Mouse (Mus musculus) E14TG2a.4 (cell line): ENCODE data around the gene Tmem106a.
"Not testable (repeated sequence)": the region's sequence is repeated elsewhere in the genome, so short reads cannot be mapped to it uniquely, and the experiment has no call there.

Experiments
- H3K27me3 ChIP-seq: 2 replicates; pipeline ENCODE4 v1.6.1; 2014; ENCODE audit warnings: low read length, control low read depth; ENCODE audit not compliant: insufficient read depth
- H3K36me3 ChIP-seq: 2 replicates; pipeline ENCODE4 v1.6.1; 2014; ENCODE audit warnings: low read length, control low read depth; ENCODE audit not compliant: insufficient read depth
- H3K4me1 ChIP-seq: replicated peaks from 2 replicates; pipeline ENCODE4 v1.6.1; 2014; ENCODE audit warnings: low read depth, low read length, control low read depth
- H3K4me3 ChIP-seq: replicated peaks from 2 replicates; pipeline ENCODE4 v1.5.1; 2014; ENCODE audit warnings: mild to moderate bottlenecking, low read length
- H3K9me3 ChIP-seq: 2 replicates; pipeline ENCODE4 v1.6.1; 2014; ENCODE audit warnings: low read length, control low read depth
- CTCF ChIP-seq: conservative IDR thresholded peaks from 2 replicates; pipeline ENCODE4 v1.5.1; 2014; ENCODE audit warnings: low read length
- NANOG ChIP-seq: IDR thresholded peaks from 2 replicates; pipeline ENCODE4 v1.6.1; 2014; ENCODE audit warnings: borderline replicate concordance, low read length, mixed read lengths
- POU5F1 ChIP-seq: IDR thresholded peaks from 2 replicates; pipeline ENCODE4 v1.6.1; 2014; ENCODE audit warnings: low read length, borderline replicate concordance

Tmem106a gene

GRCm38 (mm10) chr11:101610445-101610844, 28.4 kb downstream of the Tmem106a start:
- Histone ChIP-seq H3K27me3 (no peaks in the 10 kb centered on the region), H3K9me3 (peaks cover 33% of the 10 kb centered on the region), H3K4me1 (peaks cover 38% of the 10 kb centered on the region), H3K36me3 (peaks cover 4% of the 10 kb centered on the region; the same call in 1 of the 2 replicates), H3K4me3 (no peak overlapping the region)
- no peak for TF ChIP-seq NANOG
- TF ChIP-seq POU5F1, result no peak
- no peak for TF ChIP-seq CTCF

DNA sequence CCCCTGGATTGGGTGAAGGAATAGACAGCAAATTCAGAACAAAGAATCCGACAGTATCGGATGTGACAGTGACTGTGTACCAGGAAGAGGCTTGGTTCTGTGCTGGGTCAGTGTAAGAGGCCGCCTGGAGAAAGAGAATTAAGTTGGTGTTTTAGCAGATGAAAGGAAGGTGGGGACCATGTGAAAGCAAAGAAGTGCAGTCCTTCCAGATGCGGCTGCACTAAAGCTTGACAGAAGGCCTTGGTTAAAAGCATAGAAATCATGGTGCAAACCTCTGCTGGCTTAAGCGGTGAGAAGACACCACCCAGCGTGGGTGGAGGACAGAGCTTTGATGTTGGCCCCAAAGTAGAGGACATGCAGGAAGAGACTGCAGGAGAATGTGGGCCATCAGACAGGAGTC, 31.6 kb downstream of the Tmem106a start:
- peaks cover 56% of the 10 kb centered on the region for H3K4me1 ChIP-seq
- peaks cover 21% of the 10 kb centered on the region for H3K9me3 ChIP-seq
- no peak overlapping the region for H3K4me3 ChIP-seq
- peaks cover 4% of the 10 kb centered on the region; the same call in 1 of the 2 replicates for H3K36me3 ChIP-seq
- no peak for TF ChIP-seq POU5F1
- no peak for TF ChIP-seq NANOG
- no peak for TF ChIP-seq CTCF
- no peaks in the 10 kb centered on the region for H3K27me3 ChIP-seq

DNA sequence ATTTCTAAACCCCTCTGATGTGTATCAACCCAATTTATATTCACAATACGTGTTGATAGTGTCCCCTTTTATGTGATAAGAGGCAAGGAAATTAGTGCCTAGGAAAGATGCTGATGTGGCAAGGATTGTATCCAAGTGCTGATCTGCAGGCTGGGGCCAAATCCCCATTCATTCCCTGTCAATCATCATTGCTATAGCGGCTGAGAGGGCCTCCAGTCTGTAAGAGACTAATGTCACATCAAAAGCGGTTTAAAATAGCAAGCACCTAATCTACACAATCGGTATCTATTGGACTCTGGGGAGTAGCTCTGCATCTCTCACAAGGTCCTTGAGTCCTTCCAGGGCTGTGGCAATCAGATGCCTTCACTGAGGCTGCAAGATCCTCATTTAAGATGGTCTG, 32.1 kb downstream of the Tmem106a start:
- Histone ChIP-seq H3K9me3 (peaks cover 16% of the 10 kb centered on the region), H3K4me3 (no peak overlapping the region), H3K36me3 (no peaks in the 10 kb centered on the region), H3K27me3 (no peaks in the 10 kb centered on the region), H3K4me1 (peaks cover 58% of the 10 kb centered on the region)
- no peak for TF ChIP-seq NANOG
- no peak for TF ChIP-seq CTCF
- no peak for TF ChIP-seq POU5F1

DNA sequence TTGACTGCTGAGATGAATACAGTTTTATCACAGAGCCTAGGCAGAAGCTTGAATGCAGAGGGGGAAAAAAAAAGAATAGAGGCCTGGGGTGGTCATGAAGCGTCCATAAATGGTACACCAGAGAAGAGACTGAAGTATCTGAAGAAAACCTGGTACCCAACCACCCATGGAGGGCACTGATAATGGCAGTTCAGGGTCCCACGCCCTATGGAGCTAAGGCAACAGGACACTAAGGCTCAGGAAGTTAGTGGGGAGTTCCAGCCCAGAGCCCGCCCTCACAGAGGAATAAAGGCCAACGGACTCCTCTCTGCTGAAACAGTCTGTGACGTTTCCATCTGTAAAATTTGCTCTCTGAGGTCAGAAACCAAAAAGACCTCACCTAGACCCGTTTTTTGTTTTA, 33.3 kb downstream of the Tmem106a start:
- Histone ChIP-seq H3K4me1 (peaks cover 58% of the 10 kb centered on the region), H3K27me3 (no peaks in the 10 kb centered on the region), H3K36me3 (no peaks in the 10 kb centered on the region), H3K9me3 (peaks cover 4% of the 10 kb centered on the region; the same call in 1 of the 2 replicates), H3K4me3 (no peak overlapping the region)
- TF ChIP-seq NANOG, result no peak
- TF ChIP-seq CTCF, result no peak
- TF ChIP-seq POU5F1, result no peak

- H3K9me3 ChIP-seq, result peaks cover 5% of the 10 kb centered on the region
- H3K27me3 ChIP-seq, result no peaks in the 10 kb centered on the region
- TF ChIP-seq POU5F1 (no peak), NANOG (no peak), CTCF (no peak)
- peaks cover 53% of the 10 kb centered on the region for H3K4me1 ChIP-seq
- H3K4me3 ChIP-seq, result no peak overlapping the region
- H3K36me3 ChIP-seq, result no peaks in the 10 kb centered on the region
Observed at GRCm38 (mm10) chr11:101616104-101616503, 34.1 kb downstream of the Tmem106a start.

GRCm38 (mm10) chr11:101616948-101617767, 35.1 kb downstream of the Tmem106a start:
- Histone ChIP-seq H3K36me3 (no peaks in the 10 kb centered on the region), H3K4me3 (no peak overlapping the region)
- TF ChIP-seq POU5F1 (no peak), CTCF (no peak), NANOG (no peak)

GRCm38 (mm10) chr11:101617849-101618248, 35.8 kb downstream of the Tmem106a start:
- Histone ChIP-seq H3K27me3 (no peaks in the 10 kb centered on the region), H3K4me3 (no peak overlapping the region), H3K36me3 (no peaks in the 10 kb centered on the region), H3K4me1 (peaks cover 53% of the 10 kb centered on the region), H3K9me3 (peaks cover 21% of the 10 kb centered on the region)
- no peak for TF ChIP-seq NANOG
- TF ChIP-seq CTCF, result no peak
- no peak for TF ChIP-seq POU5F1

More at GRCm38 (mm10) chr11:101616948-101617767, 35.1 kb downstream of the Tmem106a start:
- Histone ChIP-seq H3K27me3 (no peaks in the 10 kb centered on the region), H3K4me1 (peaks cover 53% of the 10 kb centered on the region), H3K9me3 (peaks cover 14% of the 10 kb centered on the region)

DNA sequence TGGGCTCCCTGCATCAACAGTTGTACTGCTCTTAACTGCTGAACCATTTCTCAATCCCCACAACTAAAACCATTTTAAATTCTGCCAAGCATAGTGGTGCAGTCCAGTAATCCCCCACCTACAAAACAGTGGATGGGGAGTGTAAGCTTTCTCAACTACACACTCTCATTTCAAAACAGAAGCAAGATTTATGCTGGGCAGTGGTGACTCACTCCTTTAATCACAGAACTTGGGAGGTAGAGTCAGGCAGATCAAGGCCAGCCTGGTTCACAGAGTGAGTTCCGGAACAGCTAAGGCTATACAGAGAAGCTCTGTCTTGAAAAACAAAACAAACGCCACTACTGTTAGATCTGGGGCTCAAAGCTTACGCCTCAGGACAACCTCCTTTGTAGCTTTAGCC, 36.6 kb downstream of the Tmem106a start:
- peaks cover 46% of the 10 kb centered on the region for H3K4me1 ChIP-seq
- peaks cover 28% of the 10 kb centered on the region for H3K9me3 ChIP-seq
- H3K27me3 ChIP-seq, result no peaks in the 10 kb centered on the region
- no peaks in the 10 kb centered on the region for H3K36me3 ChIP-seq
- no peak overlapping the region for H3K4me3 ChIP-seq
- no peak for TF ChIP-seq CTCF
- TF ChIP-seq POU5F1, result no peak
- no peak for TF ChIP-seq NANOG

DNA sequence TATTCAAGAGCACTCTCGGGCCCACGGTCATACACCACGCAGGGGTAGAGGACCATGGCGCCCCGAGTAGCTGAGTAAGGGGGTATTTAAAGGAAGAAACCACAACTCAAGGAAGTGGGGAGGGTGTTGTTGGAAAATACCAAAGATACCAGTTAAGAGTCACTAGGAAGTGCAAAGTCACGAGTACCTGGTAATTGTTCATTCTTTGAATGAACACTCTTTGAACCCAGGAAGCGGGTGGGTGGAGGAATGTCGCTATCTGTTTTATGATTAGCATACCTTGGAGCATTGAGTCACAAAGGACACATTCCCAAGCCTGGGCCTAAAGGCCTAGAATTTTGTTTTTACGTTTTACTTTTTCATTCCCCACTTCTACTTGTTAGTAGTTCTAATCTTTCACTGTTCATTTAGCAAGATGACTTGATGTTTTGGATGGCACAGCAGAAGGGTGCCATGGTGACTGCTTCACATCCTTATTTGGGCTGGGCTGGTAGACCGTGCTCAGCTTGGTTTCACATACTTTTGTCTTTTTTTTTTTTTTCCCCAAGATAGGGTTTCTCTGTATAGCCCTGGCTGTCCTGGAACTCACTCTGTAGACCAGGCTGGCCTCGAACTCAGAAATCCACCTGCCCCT, 38.1 kb downstream of the Tmem106a start:
- H3K4me3 ChIP-seq, H3K27me3 ChIP-seq, H3K36me3 ChIP-seq: not testable (repeated sequence)
- Histone ChIP-seq H3K4me1 (peaks cover 31% of the 10 kb centered on the region), H3K9me3 (peaks cover 43% of the 10 kb centered on the region)
